Mouse (Mus musculus) MEL-GATA-1-ER (cell line): Measurements from ENCODE around the gene Slc35f3.
"Not testable (repeated sequence)": the region's sequence is repeated elsewhere in the genome, so short reads cannot be mapped to it uniquely, and the experiment has no call there.

Experiments used
- DNase-seq: peaks from one replicate; pipeline ENCODE4 v3.0.0-alpha.2; 2012; ENCODE audit warnings: low read depth; ENCODE audit errors: extremely low read depth

Slc35f3 gene

DNA sequence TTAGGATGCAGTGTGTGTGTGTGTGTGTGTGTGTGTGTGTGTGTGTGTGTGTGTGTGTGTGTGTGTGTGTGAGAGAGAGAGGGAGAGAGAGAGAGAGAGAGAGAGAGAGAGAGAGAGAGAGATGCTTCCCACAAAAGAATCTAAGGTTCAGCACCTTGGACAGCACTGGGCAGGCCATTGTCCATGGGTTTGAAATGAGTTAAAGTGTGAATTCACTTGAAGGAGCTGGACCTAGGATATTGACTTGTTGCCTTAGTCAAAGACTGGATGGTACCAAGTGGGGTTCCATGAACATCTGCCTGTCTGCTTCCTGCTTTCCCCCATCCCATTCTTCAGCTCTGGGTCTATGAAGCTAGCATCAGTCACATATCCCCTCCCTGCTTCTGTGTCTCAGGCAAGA is 106.2 kb downstream of the Slc35f3 start:
- DNase-seq = not testable (repeated sequence)

DNA sequence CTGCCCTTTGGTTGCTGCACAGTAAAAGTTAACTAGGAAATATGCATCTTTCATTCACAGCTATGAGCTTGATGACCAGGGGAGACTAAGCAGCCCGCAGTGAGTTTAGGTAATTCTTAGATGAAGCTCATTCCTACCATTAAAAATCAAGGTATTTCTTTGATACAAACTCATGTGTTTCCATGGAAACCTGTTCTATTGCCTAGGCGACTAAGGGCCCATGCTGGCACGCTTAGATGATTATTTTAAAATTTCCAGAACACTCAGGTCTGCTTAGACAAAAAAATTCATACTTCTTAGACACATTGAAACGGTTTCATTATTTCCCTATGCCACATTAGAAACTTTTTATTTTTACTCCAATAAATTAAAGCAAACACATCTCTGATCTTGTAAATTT is 106.7 kb downstream of the Slc35f3 start:
- no peak for DNase-seq

GRCm38 (mm10) chr8:126420834-126421233 is 122.5 kb downstream of the Slc35f3 start:
- DNase-seq = peak; percentile 92

DNA sequence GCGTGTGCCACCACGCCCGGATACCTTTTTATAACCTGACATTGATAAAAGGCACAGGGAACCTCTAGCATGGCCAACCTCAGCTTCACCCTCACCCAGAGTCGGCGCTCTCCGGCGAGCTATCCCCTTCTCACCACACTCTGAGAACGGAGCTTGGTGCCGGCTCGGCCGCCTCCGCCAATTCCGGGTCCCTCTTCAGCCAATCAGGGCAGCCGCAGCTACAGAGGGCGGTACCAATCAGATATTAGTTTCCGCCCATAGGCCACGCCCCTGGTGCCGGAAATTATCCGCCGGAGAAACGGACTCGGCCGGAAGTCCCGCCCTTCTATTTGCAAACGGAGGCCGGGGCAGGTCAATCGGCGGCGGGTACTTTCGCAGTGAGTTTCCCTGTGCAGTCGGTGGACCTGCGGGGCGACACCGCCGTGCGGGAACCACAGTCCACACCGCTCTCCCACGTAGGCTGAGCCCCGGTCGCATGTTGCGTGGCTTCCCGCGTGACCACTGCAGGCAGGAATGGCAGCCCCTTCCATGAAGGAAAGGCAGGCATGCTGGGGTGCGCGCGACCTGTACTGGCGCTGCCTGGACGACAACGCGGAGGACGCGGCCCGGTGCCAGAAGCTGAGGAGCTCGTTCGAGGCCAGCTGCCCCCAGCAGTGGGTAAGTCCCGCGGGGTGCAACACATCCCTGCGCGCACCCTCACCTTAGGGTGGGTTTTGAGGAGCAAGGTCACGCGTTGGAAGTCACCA is 124.0 kb downstream of the Slc35f3 start, which contains the start of gene Coa6:
Gene Coa6, plus strand, starts transcription at position 342 of the 746 bp plus-strand sequence.
- peak; percentile 86 for DNase-seq

- DNase-seq = peak; percentile 31
Observed at GRCm38 (mm10) chr8:126422920-126423300, 124.6 kb downstream of the Slc35f3 start.

DNA sequence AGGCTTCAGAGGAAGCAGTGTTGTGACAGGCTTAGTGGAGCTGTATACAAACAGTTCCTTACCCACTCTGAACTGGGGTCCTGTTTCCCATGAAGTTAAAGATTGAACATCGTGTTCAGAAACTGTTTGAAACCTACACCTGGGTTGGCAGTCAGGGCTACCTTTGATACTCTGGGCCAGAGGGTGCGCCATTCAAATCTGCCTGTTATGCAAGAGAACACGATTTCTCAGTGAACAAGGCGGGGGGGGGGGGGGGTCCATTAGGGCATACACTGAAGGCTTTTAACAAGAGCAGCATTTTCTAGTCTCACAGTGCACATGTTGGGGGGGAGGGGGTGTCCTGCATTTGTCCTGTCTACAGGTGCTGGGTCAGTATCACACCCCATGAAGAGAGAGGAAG is 125.8 kb downstream of the Slc35f3 start:
- no peak for DNase-seq

DNA sequence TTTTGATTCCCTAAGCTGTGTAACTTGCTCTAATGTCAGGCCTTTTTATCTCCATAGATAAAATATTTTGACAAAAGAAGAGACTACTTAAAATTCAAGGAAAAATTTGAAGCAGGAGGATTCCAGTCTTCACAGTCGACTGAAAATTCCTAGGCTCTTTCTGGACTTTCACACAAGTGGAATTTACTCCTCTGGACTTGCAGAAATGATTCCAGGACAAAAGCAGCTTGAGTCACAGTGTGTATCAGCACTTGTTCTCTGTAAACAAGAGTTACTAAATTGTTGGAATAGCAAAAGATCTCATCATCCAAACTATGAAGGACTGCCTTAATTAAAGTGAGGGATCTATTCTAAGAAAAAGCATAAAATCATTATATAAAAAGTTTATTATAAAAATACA is 126.6 kb downstream of the Slc35f3 start:
- DNase-seq = no peak

GRCm38 (mm10) chr8:126429635-126430034 is 131.3 kb downstream of the Slc35f3 start:
- no peak for DNase-seq

DNA sequence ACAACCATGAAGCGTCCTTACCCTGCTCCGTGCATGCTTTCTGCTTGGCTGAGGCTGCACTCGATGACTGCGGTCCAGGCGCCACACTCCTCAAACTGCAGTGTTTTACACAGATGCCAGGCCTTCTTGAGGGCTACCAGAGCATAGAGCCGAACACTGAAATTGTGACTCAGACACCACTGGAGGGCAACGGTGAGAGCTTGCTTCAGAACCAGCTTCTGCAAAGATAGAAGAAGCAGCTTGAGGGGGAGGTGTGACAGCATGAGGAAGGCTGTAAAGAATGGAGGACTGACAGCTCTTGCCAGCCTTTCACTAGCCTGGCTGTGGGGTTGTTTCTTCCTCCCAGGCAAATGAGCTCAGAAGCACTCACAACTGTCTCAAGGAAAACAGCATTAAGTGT is 135.5 kb downstream of the Slc35f3 start:
- DNase-seq = no peak

- DNase-seq = no peak
Observed at GRCm38 (mm10) chr8:126438937-126439336, 140.6 kb downstream of the Slc35f3 start.
